Mouse (Mus musculus) testis, adult 2 months (tissue): ENCODE data around the gene Rnf11.

ENCODE experiments used
- CTCF ChIP-seq: fragments of 200-500 bp; IDR thresholded peaks from 2 replicates; pipeline ENCODE4 v1.5.1; 2012; ENCODE audit warnings: low read depth, mild to moderate bottlenecking, inconsistent platforms, low read length, moderate library complexity; ENCODE audit not compliant: control insufficient read depth, insufficient read depth, insufficient replicate concordance
- POLR2A ChIP-seq: fragments of 200-500 bp; IDR thresholded peaks from 2 replicates; pipeline ENCODE4 v1.6.1; 2012; ENCODE audit warnings: low read depth, mild to moderate bottlenecking, inconsistent platforms, low read length, moderate library complexity; ENCODE audit not compliant: control insufficient read depth

DNA sequence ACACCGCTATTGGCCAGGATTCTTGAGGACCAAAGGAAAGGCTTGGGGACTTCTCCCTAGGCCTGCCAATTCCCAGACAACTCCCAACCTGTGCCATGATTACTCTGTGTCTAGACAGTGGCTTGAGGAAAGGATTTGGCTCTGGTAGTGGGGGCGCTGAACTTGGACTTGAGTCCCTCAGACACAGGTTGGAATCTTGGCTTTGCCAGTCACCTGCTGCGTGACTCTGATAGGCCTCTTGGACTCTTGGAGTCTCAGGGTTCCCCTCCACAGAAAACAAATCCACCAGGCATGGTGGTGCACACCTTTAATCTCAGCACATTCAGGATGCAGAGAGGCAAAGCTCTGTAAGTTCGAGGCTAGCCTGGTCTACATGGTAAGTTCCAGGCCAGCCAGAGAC is 65.0 kb downstream of the Rnf11 start:
- TF ChIP-seq CTCF (no peak), POLR2A (no peak)
